Mouse (Mus musculus): Measurements from ENCODE around the gene Prcc. TPM values are rescaled to one million over a fixed set of nuclear protein-coding genes. Genes with fewer than 3 reads are reported as not detected.

Prcc gene
- 1.0 TPM for polyA plus RNA-seq (2014; fragmentation: Illumina TruSeq; extraction: RNeasy Lipid Tissue Mini Kit (QIAGEN cat#74804); ENCODE audit: low replicate concordance)

DNA sequence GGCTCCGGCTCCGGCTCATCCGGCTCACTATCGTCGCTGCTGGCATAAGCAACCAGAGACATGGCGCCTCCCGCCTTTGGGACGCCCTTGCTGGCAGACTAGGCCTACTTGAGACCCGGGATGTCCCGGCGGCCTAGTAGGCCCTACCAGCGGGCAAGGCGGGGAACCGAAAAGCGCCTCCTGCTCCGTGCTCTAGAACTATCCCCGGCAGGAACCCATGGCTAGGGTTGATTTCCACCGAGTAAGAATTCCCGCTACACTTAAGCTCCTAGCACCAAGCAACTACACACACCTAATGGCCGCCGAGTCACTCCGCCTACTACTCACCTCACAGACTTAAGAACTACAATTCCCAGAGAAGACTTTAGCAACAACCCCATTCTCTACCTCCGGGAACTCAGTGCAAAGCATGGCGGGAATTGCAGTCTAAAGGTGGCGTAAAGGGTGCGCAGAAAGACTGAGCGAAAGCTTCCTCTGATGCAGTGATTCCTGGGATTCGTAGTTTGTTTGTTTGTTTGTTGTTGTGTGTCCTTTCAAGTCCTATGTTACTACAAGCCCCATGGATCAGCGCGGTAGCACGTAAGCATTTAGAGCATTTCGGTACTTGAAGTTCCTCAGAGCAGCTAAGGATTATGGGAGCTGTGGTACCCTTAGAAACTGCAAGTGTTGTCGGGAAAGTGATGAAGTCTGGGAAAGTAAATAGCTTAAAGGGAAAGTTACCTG lies at the start of gene Prcc:
TSS of gene Prcc (minus strand) at position 328 of the 723 bp plus-strand sequence.

DNA sequence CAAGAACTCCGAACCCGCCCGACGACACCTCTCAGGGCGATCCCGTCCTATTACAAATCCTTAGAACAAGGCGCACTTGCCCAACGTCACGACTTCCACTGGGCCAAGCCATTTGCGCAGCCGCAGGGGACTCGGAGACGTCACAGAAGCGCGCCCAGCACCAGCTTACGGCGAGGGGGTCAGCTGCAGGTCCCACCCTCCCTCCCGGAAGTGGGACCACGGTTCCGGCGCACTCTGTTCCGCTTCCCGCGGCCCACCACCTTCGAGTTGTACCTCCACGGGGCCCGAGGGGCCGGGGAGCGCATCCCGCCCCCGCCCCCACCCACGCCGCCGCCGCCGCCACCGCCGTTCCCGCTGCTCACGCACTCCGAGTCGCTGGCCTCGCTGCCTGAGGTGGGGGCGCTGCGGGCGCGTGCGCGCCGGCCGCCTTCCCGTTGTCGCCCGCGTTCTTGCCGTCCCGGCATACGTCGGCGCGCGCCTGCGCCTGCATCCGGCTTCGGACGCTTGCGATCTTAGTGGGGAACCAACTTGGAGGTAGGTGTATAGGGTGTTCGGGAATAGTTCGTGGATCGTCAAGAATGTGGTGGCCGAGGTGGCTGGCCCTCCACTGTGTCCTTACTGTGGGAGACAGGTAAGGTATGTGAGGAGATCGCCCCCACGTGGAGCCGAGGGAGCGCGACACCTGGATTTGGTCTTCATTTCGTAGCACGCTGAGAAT lies 44.8 kb upstream of the Prcc start, which contains the start of the genes Isg20l2 and Rrnad1:
TSS of gene Isg20l2 (plus strand) at position 237 of the 718 bp plus-strand sequence.
TSS of gene Rrnad1 (minus strand) at position 640 of the 718 bp plus-strand sequence.

DNA sequence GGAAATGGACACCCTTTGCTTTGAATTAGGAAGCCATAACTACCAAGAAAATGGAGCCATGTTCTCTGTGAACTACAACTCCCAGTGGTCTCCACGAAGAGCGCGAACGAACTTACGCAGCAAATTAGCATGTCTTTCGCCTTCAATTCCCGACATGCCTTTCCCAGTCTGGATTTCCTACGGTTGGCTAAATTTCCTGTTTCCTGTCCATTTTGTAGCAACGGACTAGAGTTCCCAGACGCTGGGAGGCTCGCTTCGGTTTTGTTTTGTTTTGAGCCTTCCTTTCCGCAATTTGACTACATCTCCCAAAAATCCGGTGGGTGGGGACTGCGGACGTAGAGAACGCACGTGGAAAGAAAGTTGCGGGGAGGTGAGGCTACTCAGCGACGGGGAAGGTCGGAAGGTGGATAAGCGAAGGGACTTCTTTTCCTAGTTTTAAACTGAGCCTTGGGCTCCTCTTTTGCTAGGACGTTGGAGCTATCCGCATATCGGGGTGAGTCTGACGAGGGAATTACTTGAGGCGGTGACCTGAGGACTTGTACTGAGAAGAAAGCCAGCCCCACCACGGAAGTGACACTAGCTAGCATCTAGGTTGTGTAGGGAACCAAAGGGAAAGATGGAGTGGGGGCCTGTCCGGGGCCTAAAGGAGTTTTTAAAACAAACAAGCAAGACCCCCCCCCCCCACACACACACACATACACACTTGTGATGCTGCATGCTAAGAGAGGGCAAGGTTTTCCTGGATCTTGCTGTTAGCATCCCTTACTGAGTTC lies 34.1 kb upstream of the Prcc start, which contains the start of gene Mrpl24:
TSS of gene Mrpl24 (plus strand) at position 171 of the 773 bp plus-strand sequence.

DNA sequence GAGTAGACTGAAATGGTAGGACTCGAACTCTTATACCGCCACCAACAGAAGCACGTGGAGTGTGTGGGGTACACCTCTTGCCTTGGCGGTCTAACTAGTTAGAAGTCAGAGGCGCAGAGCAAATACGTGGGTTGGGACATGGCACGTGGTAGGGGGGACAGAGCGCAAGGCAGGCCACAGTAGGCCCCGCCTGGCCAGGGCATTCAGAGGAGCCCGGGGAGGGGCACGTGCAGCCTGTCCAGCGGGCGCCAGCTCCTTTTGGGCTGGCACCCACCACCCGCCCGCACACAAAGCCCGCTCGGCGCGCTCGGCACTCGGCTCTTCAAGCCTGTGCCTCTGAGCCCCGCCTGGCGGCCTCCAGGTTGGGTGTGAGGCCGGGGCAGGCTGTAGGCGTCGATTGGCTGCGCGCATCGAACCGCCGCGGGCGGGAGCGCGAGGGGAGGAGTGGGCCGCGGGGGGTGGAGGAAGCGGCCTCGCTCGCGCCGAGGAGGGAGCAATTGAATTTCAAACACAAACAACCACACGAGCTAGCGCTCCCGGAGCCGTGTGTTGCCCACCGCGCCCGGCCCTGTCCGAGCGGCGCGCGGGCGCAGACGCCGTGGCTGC lies 20.6 kb upstream of the Prcc start, which contains the start of gene Hdgf:
TSS of gene Hdgf (plus strand) at position 442 of the 606 bp plus-strand sequence.

DNA sequence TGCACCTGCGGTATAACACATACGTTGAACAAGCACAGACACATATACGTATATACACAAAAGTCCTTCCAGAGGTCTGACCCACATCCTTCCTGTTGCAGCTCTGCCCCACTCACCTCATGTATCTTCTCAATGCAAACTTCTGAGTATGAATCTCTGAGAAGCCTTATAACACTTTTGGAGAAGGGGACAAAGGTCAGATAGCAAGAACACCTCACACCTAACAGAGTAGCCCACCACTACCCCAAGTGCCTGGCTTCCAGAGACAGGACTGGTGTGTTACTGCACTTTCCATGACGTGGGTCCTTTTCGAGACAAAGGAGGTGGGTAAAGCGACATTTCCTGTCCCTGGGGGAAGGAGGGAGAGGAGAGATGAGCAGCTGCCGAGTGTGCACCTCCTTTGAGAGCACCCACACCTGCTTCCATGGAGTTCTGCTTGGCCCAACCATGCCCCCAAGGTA lies 38.7 kb downstream of the Prcc start, which contains the start of gene Sh2d2a:
TSS of gene Sh2d2a (plus strand) at position 106 of the 461 bp plus-strand sequence.

DNA sequence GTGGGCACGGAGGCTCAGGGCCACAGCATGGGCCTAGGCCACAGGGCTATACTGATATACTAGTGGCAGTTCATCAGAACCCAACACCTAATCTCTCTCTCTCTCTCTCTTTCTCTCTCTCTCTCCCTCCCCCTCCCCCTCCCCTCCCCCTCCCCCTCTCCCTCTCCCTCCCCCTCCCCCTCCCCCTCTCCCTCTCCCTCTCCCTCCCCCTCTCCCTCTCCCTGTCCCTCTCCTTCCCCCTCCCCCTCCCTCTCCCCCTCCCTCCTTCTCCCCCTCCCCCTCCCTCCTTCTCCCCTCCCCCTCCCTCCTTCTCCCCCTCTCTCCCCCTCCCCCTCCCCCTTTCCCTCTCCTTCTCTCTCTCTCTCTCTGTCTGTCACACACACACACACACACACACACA lies 61.2 kb downstream of the Prcc start, which contains the start of gene Pear1:
TSS of gene Pear1 (minus strand) at position 101 of the 400 bp plus-strand sequence.

Other genes starting within 250 kb of the Prcc start
- not detected for gene Lrrc71, start 137.0 kb downstream of the Prcc start, polyA plus RNA-seq (2014; fragmentation: Illumina TruSeq; extraction: RNeasy Lipid Tissue Mini Kit (QIAGEN cat#74804); ENCODE audit: low replicate concordance)
- not detected for gene Ntrk1, start 90.4 kb downstream of the Prcc start, polyA plus RNA-seq (2014; fragmentation: Illumina TruSeq; extraction: RNeasy Lipid Tissue Mini Kit (QIAGEN cat#74804); ENCODE audit: low replicate concordance)
- not detected for gene Insrr, start 88.7 kb downstream of the Prcc start, polyA plus RNA-seq (2014; fragmentation: Illumina TruSeq; extraction: RNeasy Lipid Tissue Mini Kit (QIAGEN cat#74804); ENCODE audit: low replicate concordance)
- 0.26 TPM for gene Pear1, start 61.3 kb downstream of the Prcc start, polyA plus RNA-seq (2014; fragmentation: Illumina TruSeq; extraction: RNeasy Lipid Tissue Mini Kit (QIAGEN cat#74804); ENCODE audit: low replicate concordance)
- gene Sh2d2a, start 38.9 kb downstream of the Prcc start, polyA plus RNA-seq (2014; fragmentation: Illumina TruSeq; extraction: RNeasy Lipid Tissue Mini Kit (QIAGEN cat#74804); ENCODE audit: low replicate concordance) = 0.41 TPM
- gene Hdgf, start 20.7 kb upstream of the Prcc start, polyA plus RNA-seq (2014; fragmentation: Illumina TruSeq; extraction: RNeasy Lipid Tissue Mini Kit (QIAGEN cat#74804); ENCODE audit: low replicate concordance) = 96.9 TPM
- gene Mrpl24, start 33.9 kb upstream of the Prcc start, polyA plus RNA-seq (2014; fragmentation: Illumina TruSeq; extraction: RNeasy Lipid Tissue Mini Kit (QIAGEN cat#74804); ENCODE audit: low replicate concordance) = 154 TPM
- 19.9 TPM for gene Isg20l2, start 44.7 kb upstream of the Prcc start, polyA plus RNA-seq (2014; fragmentation: Illumina TruSeq; extraction: RNeasy Lipid Tissue Mini Kit (QIAGEN cat#74804); ENCODE audit: low replicate concordance)
- 5.8 TPM for gene Rrnad1, start 45.1 kb upstream of the Prcc start, polyA plus RNA-seq (2014; fragmentation: Illumina TruSeq; extraction: RNeasy Lipid Tissue Mini Kit (QIAGEN cat#74804); ENCODE audit: low replicate concordance)
- not detected for gene Crabp2, start 63.1 kb upstream of the Prcc start, polyA plus RNA-seq (2014; fragmentation: Illumina TruSeq; extraction: RNeasy Lipid Tissue Mini Kit (QIAGEN cat#74804); ENCODE audit: low replicate concordance)
- gene Nes, start 85.5 kb upstream of the Prcc start, polyA plus RNA-seq (2014; fragmentation: Illumina TruSeq; extraction: RNeasy Lipid Tissue Mini Kit (QIAGEN cat#74804); ENCODE audit: low replicate concordance) = 2.1 TPM
- not detected for gene Bcan, start 114.6 kb upstream of the Prcc start, polyA plus RNA-seq (2014; fragmentation: Illumina TruSeq; extraction: RNeasy Lipid Tissue Mini Kit (QIAGEN cat#74804); ENCODE audit: low replicate concordance)
- not detected for gene Hapln2, start 142.0 kb upstream of the Prcc start, polyA plus RNA-seq (2014; fragmentation: Illumina TruSeq; extraction: RNeasy Lipid Tissue Mini Kit (QIAGEN cat#74804); ENCODE audit: low replicate concordance)
- gene Gpatch4, start 157.5 kb upstream of the Prcc start, polyA plus RNA-seq (2014; fragmentation: Illumina TruSeq; extraction: RNeasy Lipid Tissue Mini Kit (QIAGEN cat#74804); ENCODE audit: low replicate concordance) = 3.5 TPM
- gene Naxe, start 172.9 kb upstream of the Prcc start, polyA plus RNA-seq (2014; fragmentation: Illumina TruSeq; extraction: RNeasy Lipid Tissue Mini Kit (QIAGEN cat#74804); ENCODE audit: low replicate concordance) = 6.2 TPM
- not detected for gene Ttc24, start 192.7 kb upstream of the Prcc start, polyA plus RNA-seq (2014; fragmentation: Illumina TruSeq; extraction: RNeasy Lipid Tissue Mini Kit (QIAGEN cat#74804); ENCODE audit: low replicate concordance)
- gene Iqgap3, start 196.4 kb upstream of the Prcc start, polyA plus RNA-seq (2014; fragmentation: Illumina TruSeq; extraction: RNeasy Lipid Tissue Mini Kit (QIAGEN cat#74804); ENCODE audit: low replicate concordance) = 0.85 TPM